Mouse (Mus musculus): ENCODE measurements around the gene Gm3854.
A peak's percentile ranks its signal among the peaks of the same experiment; 100 is the strongest.
"Not testable (repeated sequence)": the region's sequence is repeated elsewhere in the genome, so short reads cannot be mapped to it uniquely, and the experiment has no call there.

The Gm3854 gene

DNA sequence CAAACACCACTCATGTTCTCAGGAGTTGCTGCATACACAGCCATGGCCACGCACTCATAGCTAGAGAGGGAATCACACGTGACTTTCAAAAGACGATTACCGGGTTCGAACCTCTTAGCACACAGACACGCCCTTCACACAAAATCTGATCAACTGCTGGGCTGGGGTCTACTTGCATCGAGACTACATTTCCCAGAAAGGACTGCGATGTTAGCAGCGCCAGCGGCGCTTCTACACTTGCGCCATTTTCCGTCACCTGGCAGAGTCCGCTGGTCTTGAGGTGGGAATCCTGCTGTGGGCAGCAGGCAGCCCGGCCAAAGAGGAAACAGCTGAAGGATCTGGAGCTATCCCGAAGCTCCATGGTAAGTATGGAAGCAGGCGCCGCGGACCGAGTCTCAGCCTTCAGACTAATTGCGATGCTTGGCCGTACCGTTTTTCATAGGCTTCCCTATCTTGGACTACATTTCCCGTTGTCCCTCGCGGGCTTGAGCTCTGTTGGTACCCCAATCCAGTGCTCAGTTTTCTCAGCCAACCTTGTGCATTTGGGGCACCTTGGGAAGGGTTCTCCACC, at the start of gene Gm3854:
Gm3854 (plus strand) TSS at position 259 of the 571 bp plus-strand sequence.
- DNase-seq: peak; percentile 86 to 88

DNA sequence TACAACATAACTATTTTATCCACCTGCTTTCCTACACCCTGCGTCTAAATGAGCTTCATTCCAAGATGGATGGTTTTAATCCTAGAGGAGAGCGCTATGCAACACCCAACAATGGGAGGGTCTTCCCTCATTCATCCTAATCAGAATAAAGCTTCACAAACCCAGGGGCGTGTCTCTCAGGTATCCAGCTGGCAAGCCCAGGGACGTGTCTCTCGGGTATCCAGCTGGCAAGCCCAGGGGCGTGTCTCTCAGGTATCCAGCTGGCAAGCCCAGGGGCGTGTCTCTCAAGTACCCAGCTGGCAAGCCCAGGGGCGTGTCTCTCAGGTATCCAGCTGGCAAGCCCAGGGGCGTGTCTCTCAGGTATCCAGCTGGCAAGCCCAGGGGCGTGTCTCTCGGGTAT, 42.8 kb upstream of the Gm3854 start:
- DNase-seq: not testable (repeated sequence)

DNA sequence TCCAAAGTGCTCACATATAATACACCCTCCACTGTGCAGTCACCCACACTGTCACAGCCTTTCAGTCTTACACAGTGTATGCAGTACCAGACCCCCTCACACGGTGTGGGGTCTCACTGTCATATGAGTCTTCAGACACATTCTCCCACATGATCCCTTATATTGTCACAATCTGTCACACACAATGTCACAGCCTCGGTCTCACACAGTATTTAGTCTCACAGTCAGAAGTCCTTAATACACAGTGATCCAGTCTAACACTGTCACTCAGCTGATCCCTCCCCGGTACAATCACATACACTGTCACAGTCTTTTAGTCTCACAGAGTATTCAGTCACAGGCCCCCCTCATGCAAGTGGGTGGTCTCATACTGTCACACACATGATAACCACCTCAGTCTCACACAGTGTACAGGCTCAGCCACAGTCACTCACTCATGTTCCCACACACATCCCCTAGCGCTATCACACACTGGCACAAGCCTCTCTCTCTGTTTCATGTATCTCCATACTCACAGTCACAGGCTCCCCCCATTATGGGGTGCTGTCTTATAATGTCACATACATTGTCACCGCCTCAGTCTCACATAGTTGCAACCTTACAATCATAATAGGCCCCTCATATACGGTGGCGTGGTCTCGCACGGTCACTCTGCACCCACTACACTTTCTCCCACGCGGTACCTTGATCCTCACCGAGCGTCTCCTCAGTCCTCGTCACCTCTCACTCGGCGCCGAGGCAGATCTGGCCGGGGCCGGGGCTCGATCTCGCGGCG, 12.9 kb upstream of the Gm3854 start:
- no peak for DNase-seq

DNA sequence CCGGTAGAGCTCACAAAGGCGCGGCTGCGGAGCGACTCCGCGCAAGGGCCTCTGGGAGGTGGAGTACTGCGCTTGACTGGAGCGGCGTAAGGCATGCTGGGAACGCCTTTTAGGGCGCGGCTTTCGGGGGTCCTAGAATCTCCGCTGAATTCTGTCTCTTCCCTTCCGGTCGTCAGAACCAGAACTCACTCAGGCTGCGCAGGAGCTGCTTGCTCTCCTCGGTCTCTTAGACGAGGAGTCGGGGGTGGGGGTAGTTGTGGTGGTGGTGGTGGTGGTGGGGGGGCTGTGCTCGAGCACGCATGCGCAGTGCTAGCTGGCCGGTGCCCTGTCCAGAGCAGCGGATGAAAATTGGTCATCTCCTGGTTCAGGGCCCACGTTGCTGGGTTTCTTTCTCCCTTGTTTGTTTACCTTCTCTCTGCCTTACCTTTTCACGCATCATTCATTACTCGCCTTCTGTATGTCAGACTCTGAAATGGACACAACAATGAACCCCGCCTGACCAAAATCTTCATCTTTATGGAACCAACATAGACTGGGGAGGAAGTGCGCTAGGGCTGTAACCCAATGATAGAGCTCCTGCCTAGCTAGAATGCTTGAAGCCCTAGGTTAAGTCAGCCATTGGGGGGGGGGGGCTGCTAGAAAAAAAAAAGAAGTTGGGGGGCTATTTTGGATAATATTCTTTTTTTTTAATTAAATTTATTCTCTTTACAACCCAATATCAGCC, 12.2 kb upstream of the Gm3854 start, which contains the start of gene Zfp583:
Zfp583 (minus strand) TSS at position 53 of the 724 bp plus-strand sequence.
- DNase-seq: peak; percentile 92 to 94

DNA sequence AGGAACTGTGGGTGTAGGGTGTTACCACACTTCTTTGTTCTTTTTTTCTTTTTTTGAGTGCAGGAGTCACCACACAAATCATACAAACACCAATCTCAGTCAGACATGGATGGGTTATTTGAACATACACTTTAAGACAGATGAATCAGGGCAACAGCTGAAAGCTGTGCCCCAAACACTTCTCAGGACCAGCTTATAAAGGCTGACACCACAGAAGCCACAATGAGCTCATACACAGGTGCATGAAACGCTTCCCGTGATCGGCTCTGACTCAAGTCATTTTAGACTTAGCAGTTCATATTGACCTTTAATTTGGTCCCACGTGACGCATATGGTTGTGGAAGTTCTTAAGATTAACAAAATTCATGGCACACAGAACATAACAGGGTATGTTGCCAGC, 3.7 kb upstream of the Gm3854 start:
- DNase-seq: no peak

DNA sequence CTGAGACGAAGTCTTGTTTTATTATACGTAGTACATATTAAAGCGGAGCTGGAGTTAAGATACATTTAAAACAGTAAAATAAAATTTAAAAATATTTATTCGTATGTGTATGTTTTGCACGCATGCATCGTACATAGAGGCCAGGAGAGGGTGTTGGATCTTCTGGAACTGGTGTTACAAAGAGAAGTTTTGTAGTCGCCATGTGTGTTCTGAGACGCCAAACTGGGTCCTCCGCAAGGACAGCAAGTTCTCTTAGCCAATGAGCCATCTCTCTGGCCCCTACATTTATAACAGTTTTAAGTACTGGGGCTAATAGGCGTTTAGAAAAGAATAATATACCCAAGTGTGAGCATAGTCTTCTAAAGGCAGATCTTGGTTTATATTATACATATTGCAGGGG, 565 bp downstream of the Gm3854 start:
- DNase-seq: peak in 1 of 2 experiments; percentile 19

DNA sequence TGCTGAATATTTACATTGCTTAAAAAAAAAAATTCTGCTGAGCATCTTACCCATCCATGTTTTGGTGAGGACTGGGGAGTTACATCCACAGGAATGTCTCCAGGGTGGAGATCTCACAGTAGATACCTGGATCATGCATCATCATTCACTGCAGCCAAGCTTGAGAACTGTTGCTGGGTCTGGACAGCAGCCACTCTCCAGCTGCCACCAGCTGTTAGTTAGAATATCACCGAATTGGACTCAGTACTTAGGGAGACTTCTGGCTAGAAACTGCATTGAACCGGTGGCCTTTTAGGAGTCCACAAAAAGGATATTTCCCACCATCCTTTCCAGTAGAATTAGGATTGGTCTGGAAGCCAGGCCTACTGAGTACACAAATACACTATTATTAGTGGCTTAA, 14.6 kb downstream of the Gm3854 start:
- DNase-seq: no peak

DNA sequence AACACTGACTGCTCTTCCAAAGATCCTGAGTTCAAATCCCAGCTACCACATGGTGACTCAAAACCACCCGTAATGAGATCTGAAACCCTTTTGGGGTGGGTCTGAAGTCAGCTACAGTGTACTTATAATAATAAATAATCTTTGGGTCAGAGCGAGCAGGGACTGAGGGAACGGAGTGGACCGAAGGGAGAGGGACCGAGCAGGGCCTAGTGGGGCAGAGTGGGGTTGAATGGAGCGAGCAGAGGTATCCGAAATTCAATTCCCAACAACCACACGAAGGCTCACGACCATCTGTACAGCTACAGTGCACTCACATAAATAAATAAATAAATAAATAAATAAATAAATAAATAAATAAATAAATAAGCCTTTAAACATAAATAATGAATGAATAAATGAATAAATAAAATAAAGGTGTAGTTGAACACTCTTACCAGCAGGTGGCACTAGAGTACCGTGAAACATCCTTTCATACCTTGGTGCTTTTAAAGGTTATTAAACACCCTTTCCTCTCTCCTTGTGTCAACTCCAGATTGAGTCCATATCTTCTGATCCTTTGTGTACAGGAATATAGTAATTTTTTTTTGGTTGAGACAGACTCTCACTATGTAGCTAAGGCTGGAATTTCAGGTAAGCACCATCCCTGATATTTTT, 15.5 kb downstream of the Gm3854 start:
- DNase-seq: peak; percentile 53 to 76

DNA sequence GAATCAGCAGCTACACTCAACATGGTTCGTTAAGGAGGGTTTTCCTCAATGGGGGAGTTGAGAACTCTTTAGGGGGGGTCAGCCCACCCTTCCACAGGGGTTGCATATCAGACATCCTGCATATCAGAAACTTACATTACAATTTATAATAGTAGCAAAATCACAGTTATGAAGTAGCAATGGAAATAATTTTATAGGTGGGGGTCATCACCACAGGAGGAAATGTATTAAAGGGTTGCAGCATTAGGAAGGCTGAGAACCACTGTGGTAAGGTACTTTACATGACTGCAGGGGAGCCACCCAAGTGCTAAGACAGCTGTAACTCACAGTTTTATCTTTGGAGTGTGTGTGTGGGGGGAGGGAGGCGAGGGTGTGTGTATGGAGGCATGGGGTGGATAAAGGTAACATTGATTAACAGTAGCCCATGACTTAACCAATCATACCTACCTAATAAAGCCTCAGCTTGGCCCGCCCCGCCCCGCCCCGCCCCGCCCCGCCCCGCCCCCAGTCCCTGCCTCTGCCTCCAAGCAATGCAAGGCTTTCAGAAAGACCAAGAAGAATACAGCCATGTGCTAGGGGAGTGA, 17.0 kb downstream of the Gm3854 start:
- DNase-seq: no peak

DNA sequence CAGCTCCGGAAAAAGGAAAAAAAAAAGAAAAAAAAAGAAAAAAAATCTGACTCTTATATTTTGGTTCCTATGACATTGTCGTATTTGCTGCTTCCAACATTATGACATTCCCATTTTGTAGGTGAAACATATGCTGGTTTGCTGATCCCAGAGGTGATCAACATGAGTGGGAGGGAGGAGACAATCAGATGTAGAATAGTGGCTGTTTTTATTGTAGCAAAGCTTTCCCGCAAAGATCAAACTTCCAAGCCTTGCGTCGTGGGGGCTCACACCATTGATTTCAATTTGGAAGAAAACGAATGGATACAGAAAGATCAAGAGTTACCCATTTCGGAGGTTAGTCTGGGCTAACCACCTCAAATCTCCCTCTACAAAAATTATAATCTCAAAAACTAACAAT, 18.2 kb downstream of the Gm3854 start:
- DNase-seq: peak in 1 of 2 experiments; percentile 13

DNA sequence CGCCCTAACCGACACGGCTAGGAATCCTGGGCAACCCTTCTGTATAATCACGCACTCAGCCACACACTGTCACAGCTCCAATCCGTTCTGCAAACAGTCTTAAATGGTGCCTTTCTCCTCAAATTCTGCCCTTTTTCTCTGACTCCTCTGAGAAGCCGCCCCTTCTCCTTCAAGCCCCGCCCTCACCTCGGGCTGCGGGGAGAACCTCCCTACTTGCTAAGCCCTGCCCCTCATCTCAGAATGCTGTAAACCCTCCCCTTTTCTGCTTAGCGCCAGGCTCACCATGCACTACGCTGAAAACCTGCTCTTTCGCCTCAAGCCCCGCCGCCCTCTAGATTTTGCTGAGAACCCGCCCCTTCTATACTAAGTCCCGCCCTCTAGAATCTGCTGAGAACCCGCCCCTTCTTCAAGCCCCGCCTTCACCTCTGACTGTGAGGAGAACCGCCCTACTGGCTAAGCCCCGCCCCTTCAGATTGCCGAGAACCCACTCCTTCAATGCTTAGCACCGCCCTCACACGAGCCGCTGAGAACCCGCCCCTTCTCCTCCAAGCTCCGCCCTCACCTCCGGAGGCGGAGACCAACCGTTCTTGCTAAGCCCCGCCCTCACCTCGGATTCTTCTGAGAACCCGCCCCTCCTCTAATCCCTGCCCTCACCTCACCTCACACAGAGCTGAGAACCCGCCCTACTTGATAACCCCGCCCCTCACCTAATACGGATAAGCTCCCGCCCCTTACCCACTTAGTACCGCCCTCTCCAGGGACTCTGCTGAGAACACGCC, 18.9 kb downstream of the Gm3854 start:
- peak; percentile 99 to 100 for DNase-seq

DNA sequence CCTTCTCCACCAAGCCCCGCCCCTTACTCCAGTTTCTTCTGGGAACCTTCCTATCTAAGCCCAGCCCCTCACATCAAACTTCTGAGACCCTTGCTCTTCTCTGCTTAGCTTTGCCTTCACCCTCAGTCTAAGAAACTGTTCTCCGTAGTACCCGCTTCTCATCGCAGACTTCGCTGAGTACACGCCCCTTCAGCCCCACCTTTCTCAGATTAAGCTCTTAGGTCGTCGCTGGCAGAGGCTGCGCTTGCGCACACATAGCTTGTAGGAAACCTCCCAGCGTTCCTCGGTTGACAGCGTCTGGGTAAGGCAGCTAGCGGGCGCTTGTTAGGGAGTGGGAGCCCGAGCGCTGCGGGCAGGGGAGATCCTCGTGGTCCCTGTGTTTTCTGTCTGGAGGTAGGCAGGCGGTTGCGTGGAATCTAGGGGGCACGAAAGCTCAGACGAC, 19.5 kb downstream of the Gm3854 start, which contains the start of gene Zfp78:
Zfp78 (plus strand) TSS at position 234 of the 442 bp plus-strand sequence.
- peak in 1 of 2 experiments; percentile 91 for DNase-seq

DNA sequence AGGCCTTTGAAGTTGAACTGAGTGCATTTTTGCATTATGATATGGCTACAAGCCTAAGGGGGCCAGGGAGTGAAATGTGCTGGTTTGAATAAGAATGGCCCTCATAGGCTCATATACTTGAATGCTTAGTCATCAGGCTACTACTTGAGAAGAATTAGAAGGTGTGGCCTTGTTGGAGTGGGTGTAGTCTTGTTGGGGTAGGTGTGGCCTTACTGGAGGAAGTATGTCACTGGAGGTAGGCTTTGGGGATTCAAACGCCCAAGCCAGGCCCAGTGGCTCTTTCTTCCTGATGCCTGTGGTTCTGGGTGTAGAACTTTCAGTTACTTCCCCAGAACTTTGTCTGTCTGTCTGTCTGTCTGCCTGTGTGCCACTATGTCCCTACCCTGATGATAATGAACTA, 21.2 kb downstream of the Gm3854 start:
- no peak for DNase-seq

DNA sequence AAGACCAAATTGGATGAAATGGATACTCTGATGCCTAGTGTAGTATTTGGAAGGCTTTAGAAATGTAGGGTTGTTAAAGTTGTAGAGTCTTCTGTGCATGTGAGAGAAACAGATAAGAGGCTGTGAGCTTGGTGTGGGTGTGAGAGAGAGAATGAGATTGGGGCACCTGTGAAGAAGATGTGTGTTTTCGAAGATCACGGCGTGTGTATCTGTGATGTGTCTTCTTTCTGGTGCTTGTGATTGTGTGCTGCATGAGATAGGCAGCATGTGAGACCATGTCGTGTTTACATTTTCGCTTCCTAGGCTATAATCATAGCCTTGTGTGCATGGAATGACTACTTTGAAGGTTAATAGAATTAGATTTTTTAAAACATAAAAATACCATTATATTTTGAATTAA, 23.6 kb downstream of the Gm3854 start:
- DNase-seq: no peak

DNA sequence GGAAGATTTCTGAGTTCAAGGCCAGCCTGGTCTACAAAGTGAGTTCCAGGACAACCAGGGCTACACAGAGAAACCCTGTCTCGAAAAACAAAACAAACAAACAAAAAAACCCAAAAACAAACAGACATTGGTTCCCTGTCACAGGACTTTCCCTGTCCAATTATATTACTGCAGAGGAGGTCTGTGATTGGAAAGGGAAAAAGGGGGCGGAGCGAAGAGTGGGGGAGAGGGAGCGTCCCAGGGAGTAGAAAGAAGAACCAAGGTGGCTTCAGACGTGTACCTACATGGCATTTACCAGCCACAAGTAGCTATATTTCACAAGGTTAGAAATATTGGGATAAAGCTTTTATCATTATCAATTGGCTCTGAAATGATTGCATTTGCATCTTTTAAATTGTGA, 24.6 kb downstream of the Gm3854 start:
- not testable (repeated sequence) for DNase-seq

DNA sequence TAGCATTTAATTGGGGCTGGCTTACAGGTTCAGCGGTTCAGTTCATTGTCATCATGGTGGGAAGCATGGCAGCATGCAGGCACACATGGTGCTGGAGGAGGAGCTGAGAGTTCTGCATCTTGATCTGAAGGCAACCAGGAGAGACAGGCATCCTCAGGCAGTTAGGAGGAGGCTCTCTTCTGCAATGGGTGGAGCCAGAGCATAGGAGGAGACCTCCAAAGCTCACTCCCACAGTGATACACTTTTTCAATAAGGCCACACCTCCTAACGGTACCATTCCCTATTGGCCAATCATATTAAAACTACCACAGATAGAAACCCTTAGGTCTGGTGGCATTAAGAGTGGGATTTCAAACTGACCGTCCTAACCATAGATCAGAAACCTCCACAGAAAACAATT, 25.9 kb downstream of the Gm3854 start:
- no peak for DNase-seq

DNA sequence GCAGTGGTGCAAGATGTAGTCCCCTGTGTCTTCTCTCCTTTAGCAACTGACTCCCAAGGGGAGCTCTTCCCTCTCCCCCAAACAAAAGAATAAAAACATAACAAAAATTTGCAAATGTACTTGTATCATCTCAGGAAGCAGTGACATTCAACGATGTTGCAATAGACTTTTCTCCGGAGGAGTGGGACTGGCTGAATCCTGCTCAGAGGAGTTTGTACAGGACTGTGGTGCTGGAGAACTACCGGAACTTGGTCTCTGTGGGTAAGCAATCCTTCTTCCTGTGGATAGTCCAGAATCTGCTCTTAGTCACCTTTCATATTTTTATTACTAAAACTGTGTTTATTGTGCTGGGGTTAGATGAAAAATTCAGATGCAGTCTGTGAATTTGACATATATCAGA, 29.4 kb downstream of the Gm3854 start:
- DNase-seq: no peak

DNA sequence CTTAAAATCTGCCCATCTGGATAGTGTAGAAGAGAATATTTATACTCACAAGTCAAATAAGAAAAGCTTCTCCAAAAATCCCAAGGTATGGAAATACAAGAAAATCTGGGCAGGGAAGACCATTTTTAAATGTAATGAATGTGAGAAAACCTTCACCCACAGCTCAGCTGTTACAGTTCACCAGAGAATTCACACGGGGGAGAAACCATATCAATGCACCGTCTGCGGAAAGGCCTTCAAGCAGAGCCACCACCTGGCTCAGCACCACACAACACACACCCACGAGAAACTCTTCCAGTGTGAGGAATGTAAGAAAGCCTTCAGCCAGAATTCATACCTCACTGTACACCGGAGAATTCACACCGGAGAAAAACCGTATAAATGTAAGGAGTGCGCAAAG, 34.9 kb downstream of the Gm3854 start:
- no peak for DNase-seq

DNA sequence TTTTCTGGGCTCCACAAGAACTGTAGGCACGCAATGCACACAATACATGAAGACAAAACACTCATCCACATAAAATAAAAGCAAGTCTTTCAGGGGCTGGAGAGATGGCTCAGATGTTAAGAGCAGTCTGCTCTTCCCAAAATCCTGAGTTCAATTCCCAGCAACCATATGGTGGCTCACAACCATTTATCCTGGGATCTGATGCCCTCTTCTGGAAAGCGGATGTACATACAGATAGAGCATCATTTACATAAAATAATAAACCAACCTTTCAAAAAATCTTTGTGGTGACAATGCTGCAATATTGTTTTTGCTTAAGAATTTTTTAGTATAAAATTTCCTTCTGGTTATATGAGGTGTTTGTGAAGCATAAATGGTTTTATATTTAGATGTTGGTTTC, 37.9 kb downstream of the Gm3854 start:
- no peak for DNase-seq

DNA sequence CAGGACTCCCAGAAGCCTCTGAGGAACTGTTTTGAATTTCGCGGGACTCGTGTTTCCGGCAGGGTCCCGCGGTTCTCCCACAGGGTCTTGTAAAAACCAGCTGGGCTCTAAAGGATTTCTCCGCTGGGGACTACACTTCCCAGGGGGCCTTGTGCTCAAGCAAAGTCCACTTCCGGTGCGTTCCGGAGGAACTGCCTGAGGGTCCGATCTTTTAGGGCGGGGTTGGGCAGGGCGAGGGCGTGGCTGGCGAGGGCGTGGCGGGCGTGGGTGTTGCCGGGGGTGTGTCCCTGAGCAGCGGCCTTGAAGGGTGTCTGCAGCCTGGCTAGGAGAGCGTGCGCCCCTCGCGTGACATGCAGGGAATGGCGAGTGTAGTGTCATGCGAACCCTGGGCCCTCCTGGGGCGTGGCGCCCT, 39.5 kb downstream of the Gm3854 start, which contains the start of gene Zfp28:
Zfp28 (plus strand) TSS at position 252 of the 412 bp plus-strand sequence.
- peak; percentile 97 to 98 for DNase-seq

DNA sequence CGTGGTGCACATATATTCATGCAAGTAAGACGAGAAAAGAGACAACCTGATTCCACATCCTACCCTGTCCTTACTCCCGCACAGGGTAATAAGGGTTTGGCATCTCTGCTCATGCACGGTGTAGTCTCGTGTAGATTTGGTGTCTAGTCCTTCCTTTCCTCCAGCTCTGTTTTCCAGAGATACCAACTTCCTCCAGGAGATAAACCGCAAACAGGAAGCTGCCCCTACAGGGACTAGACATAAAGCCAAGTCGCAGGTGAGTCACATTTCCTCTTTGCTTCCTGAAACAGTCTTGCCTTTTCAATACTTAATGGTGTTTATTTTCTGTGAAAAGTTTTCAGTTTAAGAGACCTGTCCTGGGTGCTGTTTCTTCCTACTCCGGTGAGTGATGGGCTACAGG, 40.5 kb downstream of the Gm3854 start:
- DNase-seq: no peak

DNA sequence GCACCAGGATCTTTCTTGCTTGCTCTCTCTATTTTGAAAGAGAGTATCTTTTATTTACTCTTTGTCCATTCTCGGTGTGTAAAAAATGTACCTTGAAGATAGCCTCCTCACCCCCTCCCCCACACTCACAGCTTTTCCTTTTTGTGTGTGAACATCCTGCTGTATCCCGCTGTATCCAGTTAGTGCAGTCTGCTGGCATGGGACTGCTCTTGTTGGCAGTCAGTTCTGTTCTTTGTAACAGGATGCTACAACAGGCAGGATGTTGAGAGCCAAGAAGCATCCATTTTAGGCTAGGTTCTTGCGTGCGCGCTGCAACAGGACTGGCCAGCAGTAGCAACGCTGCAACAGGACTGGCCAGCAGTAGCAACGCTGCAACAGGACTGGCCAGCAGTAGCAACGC, 43.4 kb downstream of the Gm3854 start:
- peak; percentile 17 to 18 for DNase-seq

Data from cerebellum, postnatal 10 days (tissue).